Mouse (Mus musculus) intestine, postnatal 0 days (tissue): Measurements from ENCODE around the gene Akirin1. TPM values are rescaled to one million over a fixed set of nuclear protein-coding genes. Genes with fewer than 3 reads are reported as not detected.
A peak's percentile ranks its signal among the peaks of the same experiment; 100 is the strongest.

ENCODE experiments used
- ATAC-seq: fragments of 200-750 bp; cut with Nextera tagmentation; 2 replicates; pipeline ENCODE4 v1.8.0; 2017; ENCODE audit warnings: mild to moderate bottlenecking, moderate TSS enrichment, moderate library complexity
- H3K27ac ChIP-seq: fragments of 300-500 bp; sonication (generic); 2 replicates; pipeline ENCODE4 v1.5.1; 2014; ENCODE audit warnings: mild to moderate bottlenecking, low read depth, low read length, moderate library complexity
- H3K27me3 ChIP-seq: fragments of 300-500 bp; sonication (generic); replicated peaks from 2 replicates; pipeline ENCODE4 v1.6.1; 2014; ENCODE audit warnings: low read length, mixed read lengths; ENCODE audit not compliant: control insufficient read depth, insufficient read depth
- H3K36me3 ChIP-seq: fragments of 300-500 bp; sonication (generic); 2 replicates; pipeline ENCODE4 v1.6.1; 2014; ENCODE audit warnings: mild to moderate bottlenecking, moderate library complexity; ENCODE audit not compliant: control insufficient read depth, insufficient read depth
- H3K4me1 ChIP-seq: fragments of 300-500 bp; sonication (generic); replicated peaks from 2 replicates; pipeline ENCODE4 v1.6.1; 2014; ENCODE audit warnings: antibody characterized with exemption, low read length, mixed read lengths; ENCODE audit not compliant: control insufficient read depth, insufficient read depth
- H3K4me2 ChIP-seq: fragments of 300-500 bp; sonication (generic); replicated peaks from 2 replicates; pipeline ENCODE4 v1.6.1; 2014; ENCODE audit warnings: low read depth, mild to moderate bottlenecking, moderate library complexity
- H3K4me3 ChIP-seq: fragments of 300-500 bp; sonication (generic); 2 replicates; pipeline ENCODE4 v1.5.1; 2014; ENCODE audit warnings: low read depth, low read length
- H3K9ac ChIP-seq: fragments of 300-500 bp; sonication (generic); 2 replicates; pipeline ENCODE4 v1.6.1; 2014; ENCODE audit warnings: mild to moderate bottlenecking, low read depth, low read length
- H3K9me3 ChIP-seq: fragments of 300-500 bp; sonication (generic); 2 replicates; pipeline ENCODE4 v1.6.1; 2016; ENCODE audit warnings: mixed run types; ENCODE audit not compliant: control insufficient read depth
- CTCF ChIP-seq: sonication (generic); IDR thresholded peaks from 2 replicates; pipeline ENCODE4 v1.5.1; 2016; ENCODE audit warnings: low read depth, mild to moderate bottlenecking, control low read depth, antibody characterized with exemption, moderate library complexity
- WGBS: fragments of 180-500 bp; shearing (Covaris S2); extraction: QIAGEN DNeasy Blood & Tissue Kit; methylation state at CpG from one replicate; pipeline ENCODE4 v1.1.7; 2014; 5-methylcytosine and 5-hydroxymethylcytosine counted together
- polyA plus RNA-seq: library from polyadenylated mRNA; unstranded; fragments of >200 nt; fragmentation: Nextera tagmentation; extraction: Ambion mirVana; gene quantifications from 2 replicates; pipeline ENCODE4 v1.2.1, GENCODE M21; 2015

Akirin1 gene
- polyA plus RNA-seq, 1 experiment from 2014 or later, result 38.0 TPM

DNA sequence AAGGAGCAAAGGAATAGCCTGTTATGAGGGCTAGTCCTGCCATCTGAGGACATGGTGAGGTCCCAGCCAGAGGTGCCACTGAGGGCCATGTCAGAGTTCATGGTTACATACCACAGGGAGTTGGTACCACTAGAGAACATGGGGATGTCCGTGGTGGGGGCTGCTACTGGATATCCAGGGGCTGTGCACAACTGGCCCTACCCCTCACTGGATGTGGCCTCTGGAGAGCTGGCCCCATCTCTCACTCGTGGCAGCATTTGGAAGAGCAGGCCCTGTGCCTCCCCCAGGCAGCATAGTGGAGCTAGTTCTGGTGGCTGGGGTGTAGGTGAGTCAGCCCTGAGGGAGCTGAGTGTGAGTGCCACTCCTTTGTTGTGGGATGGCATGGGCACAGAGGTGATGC is 17.2 kb downstream of the Akirin1 start:
- 89% methylated on average over 2 of the region's 2 CpGs for WGBS
- no peak for TF ChIP-seq CTCF

DNA sequence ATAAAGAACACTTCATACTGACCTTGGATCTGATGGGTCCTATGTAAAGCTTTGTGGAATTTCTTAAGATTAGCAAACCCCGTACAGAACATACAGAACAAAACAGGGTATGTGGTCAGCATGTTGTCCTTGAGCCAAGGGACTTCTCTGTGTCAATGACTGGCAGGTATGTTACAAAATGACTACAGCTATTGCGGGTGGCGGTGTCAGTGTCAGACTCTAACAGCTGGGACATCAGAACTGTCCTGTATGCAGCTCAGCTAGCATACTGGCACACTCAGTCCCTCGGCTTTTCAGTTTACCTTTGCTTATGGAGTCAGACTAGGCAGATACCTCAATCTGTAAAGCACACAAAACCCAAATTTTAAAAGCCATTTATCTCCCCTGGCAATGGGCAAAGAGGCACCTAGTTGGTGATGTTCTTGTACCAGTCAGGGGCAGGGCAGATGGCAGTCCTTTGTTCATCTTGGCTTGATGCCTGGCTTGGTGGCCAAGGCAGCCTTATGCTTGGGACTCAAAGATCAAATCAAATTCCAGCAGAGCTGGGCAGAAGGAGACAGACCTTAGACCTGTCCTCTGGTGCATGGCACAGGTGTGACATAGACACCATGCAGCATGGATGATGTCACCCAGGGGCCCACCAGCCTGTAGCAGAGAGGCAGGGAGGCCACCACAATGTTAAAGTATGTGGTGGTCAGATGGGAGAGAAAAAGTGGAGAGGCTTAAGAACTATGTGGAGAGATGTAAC is 17.8 kb downstream of the Akirin1 start:
- WGBS, result 93% methylated on average over 4 of the region's 4 CpGs

More for the DNA sequence above, 17.2 kb downstream of the Akirin1 start:
- peaks cover 28% of the 10 kb centered on the region; the same call in 1 of the 2 replicates for H3K36me3 ChIP-seq
- 0 out of 2 replicates have a peak, but pooled peaks have one; percentile 45 for ATAC-seq
- H3K4me1 ChIP-seq, result no peaks in the 10 kb centered on the region
- no peak overlapping the region for H3K4me3 ChIP-seq
- H3K27ac ChIP-seq, result no peak overlapping the region
- H3K4me2 ChIP-seq, result no peak overlapping the region
- H3K9me3 ChIP-seq, result no peaks in the 10 kb centered on the region
- no peak overlapping the region for H3K9ac ChIP-seq
- H3K27me3 ChIP-seq, result no peaks in the 10 kb centered on the region

DNA sequence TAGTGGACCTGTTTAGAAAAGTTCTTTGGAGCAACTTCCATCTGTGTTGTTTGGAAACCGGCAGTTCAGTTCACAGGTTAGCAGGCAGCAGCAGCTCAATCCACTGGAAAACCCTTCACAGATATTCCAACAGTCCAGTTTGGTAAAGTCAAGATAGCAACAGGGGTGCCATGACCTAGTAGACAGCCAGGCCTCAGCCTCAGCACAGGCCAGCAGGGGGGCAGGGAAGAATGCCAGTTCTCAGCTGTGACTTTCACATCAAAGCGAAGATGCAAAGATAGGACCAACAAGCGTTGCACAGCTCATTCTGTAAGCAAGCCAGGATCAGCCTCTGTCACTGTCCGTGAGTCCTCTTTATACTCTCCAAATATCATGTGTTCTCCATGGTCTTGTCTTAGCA is 28.4 kb downstream of the Akirin1 start:
- no peak for TF ChIP-seq CTCF
- H3K9ac ChIP-seq, result no peak overlapping the region
- H3K27me3 ChIP-seq, result no peaks in the 10 kb centered on the region
- H3K4me1 ChIP-seq, result no peaks in the 10 kb centered on the region
- WGBS, result 86% methylated on average over 4 of the region's 4 CpGs
- no peaks in the 10 kb centered on the region for H3K9me3 ChIP-seq
- H3K27ac ChIP-seq, result no peak overlapping the region
- ATAC-seq, result no peak
- H3K4me3 ChIP-seq, result no peak overlapping the region
- no peaks in the 10 kb centered on the region for H3K36me3 ChIP-seq
- H3K4me2 ChIP-seq, result no peak overlapping the region

More for the DNA sequence above, 17.8 kb downstream of the Akirin1 start:
- TF ChIP-seq CTCF, result no peak
- peaks cover 22% of the 10 kb centered on the region; the same call in 1 of the 2 replicates for H3K36me3 ChIP-seq
- H3K4me3 ChIP-seq, result no peak overlapping the region
- no peaks in the 10 kb centered on the region for H3K27me3 ChIP-seq
- no peak for ATAC-seq
- H3K9me3 ChIP-seq, result no peaks in the 10 kb centered on the region
- H3K4me1 ChIP-seq, result no peaks in the 10 kb centered on the region
- no peak overlapping the region for H3K4me2 ChIP-seq
- no peak overlapping the region for H3K9ac ChIP-seq
- no peak overlapping the region for H3K27ac ChIP-seq

DNA sequence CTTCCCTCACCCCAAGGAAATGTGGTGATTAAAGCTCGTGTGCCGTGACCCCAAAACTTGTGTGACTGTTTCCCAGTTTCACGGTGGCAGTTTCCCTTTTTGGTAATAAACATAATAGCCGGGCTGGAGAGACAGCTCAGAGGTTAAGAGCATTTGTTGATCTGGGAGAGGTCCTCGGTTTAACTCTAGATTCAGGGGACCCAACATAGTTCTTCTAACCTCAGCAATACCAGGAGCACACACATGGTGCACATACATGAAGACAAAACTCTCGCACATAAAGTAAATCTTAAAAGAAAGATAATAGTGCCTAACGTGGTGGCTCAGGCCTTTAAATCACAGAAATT is 31.7 kb downstream of the Akirin1 start:
- no peaks in the 10 kb centered on the region for H3K9me3 ChIP-seq
- H3K36me3 ChIP-seq, result peaks cover 4% of the 10 kb centered on the region
- no peak for TF ChIP-seq CTCF
- no peak for ATAC-seq
- no peaks in the 10 kb centered on the region for H3K27me3 ChIP-seq
- H3K4me1 ChIP-seq, result no peaks in the 10 kb centered on the region
- 18% methylated on average over 7 of the region's 7 CpGs for WGBS
- peak overlapping the region; percentile 77 for H3K4me3 ChIP-seq
- peak overlapping the region; percentile 60 for H3K9ac ChIP-seq
- 0 out of 2 replicates have a peak overlapping the region, but pooled peaks have one; percentile 36 for H3K27ac ChIP-seq
- peak overlapping the region; percentile 70 for H3K4me2 ChIP-seq

DNA sequence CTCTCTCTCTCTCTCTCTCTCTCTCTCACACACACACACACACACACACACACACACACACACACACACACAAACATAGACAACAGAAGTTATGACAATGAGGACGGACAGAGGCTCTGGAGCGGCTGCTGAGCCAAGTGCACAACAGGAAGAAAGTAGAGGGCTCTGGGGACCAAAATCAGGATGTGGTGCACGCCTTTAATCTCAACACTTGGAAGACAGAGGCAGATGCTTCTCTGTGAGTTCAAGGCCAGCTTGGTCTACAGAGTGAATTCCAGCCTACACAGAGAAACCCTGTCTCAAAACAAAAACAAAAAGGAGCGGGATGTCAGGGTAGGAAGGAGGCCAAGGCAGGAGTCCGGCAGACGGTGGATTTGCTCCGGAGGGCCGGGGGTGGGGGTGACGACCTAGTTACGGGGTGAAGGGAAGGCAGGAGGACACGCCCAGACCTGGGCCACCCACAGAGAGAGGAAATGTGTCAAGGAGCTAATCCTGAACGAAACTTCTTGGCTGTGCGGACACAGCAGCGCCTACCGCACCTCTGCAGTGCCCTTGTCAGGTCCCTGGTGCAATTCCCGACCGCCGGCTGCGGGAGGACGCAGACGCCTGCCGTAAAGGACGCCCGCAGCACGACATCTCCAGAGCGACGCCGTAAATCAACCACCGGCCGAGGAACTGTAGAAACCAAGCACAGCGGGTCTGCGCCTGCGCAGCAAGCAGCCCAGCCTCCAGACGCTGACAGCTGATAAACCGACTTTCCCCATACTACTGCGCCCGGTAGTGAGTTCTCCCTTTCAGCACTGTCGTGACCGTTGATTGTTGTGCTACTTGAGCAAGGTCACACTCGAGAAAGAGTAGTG is 32.3 kb downstream of the Akirin1 start, which contains the start of gene Ndufs5:
TSS of gene Ndufs5 (minus strand) at position 629 of the 860 bp plus-strand sequence.
- Histone ChIP-seq H3K9ac (peak within 1 kb of the TSS; percentile 60), H3K4me2 (peak within 1 kb of the TSS; percentile 70), H3K36me3 (peaks cover 4% of the 10 kb centered on the region), H3K4me3 (peak within 1 kb of the TSS; percentile 77), H3K4me1 (no peaks in the 10 kb centered on the region), H3K27me3 (no peaks in the 10 kb centered on the region), H3K9me3 (no peaks in the 10 kb centered on the region), H3K27ac (peak within 1 kb of the TSS; percentile 55)
- WGBS, result under 1% methylated on average over 40 of the region's 40 CpGs
- no peak for TF ChIP-seq CTCF
- ATAC-seq, result peak; percentile 99

DNA sequence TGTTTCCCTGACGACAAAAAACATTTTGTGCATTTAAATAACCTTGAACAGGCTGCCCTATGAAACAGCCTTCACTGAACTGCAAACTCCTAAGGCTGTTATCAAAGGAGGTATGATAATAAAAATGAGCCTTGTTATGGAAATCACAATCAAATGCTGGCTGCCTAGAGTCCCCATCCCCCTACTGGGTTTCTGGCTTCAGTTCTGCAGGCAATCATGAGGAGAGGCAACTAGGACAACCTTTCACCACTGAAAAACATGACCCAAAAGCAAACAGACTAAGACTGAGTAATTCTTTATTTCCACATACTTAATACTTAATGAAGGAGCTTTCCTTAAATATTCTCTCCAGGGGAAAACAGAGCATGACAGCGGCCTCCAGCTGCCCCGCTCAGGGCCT is 37.7 kb downstream of the Akirin1 start:
- Histone ChIP-seq H3K4me1 (no peaks in the 10 kb centered on the region), H3K36me3 (peaks cover 4% of the 10 kb centered on the region), H3K4me2 (no peak overlapping the region), H3K27ac (no peak overlapping the region), H3K27me3 (no peaks in the 10 kb centered on the region), H3K4me3 (no peak overlapping the region), H3K9ac (no peak overlapping the region), H3K9me3 (no peaks in the 10 kb centered on the region)
- TF ChIP-seq CTCF, result no peak
- no peak for ATAC-seq
- 89% methylated on average over 1 of the region's 3 CpGs for WGBS
